13 mouse cellular contexts compared by ENCODE assay signal in genomic region chr11:58098366-58098720, GRCm38 (mm10). TPM values are rescaled to one million over a fixed set of nuclear protein-coding genes. Genes with fewer than 3 reads are reported as not detected.
DNase-seq lines count a peak whose midpoint lies in the region; ATAC-seq and TF ChIP-seq lines count a peak whose summit lies in the region.
"Not testable (repeated sequence)": the region's sequence is repeated elsewhere in the genome, so short reads cannot be mapped to it uniquely, and the experiment has no call there.
"Had no signal": no experiment of that assay in that cellular context is flagged by ENCODE, and none has a peak within 500 bp of the region (broad histone marks: within the 10 kb centered on the region; RNA-seq: fewer than 3 reads in every experiment).

No protein-coding gene starts in this region.

- peak overlapping the region; percentile 79 for H3K4me2 ChIP-seq in embryonic facial prominence, embryonic 12.5 days (replicated peaks)
- H3K4me2 ChIP-seq in heart, embryonic 13.5 days = peak overlapping the region; percentile 83
- H3K4me2 ChIP-seq in intestine, postnatal 0 days (replicated peaks; ENCODE audit: low read depth) = peak overlapping the region; percentile 74
- peak overlapping the region; percentile 78; the same call in 1 of the 2 replicates for H3K4me2 ChIP-seq in liver, embryonic 11.5 days

- not testable (repeated sequence) for H3K9me3 ChIP-seq in ES-Bruce4 (replicated peaks; ENCODE audit: control insufficient read depth, insufficient read depth, low read length, poor library complexity, severe bottlenecking); embryonic facial prominence, embryonic 12.5 days; heart, embryonic 13.5 days; intestine, postnatal 0 days (ENCODE audit: control insufficient read depth); liver, embryonic 11.5 days (ENCODE audit: control insufficient read depth, low read length)

- peak; percentile 35 for TF ChIP-seq CTCF in ES-Bruce4 (IDR thresholded peaks at IDR 0.05; ENCODE audit: low read depth, low read length)
- peak; percentile 65 for TF ChIP-seq CTCF in intestine, postnatal 0 days (IDR thresholded peaks at IDR 0.05; ENCODE audit: low read depth)

- TF ChIP-seq EP300 in ES-Bruce4 (IDR thresholded peaks at IDR 0.05; ENCODE audit: insufficient read depth, low read depth, low read length) = not testable (repeated sequence)

- not testable (repeated sequence) for H3K27ac ChIP-seq in ES-Bruce4 (ENCODE audit: insufficient read depth, low read length); embryonic facial prominence, embryonic 12.5 days; heart, embryonic 13.5 days (replicated peaks); intestine, postnatal 0 days (ENCODE audit: low read depth, low read length); liver, embryonic 11.5 days (ENCODE audit: low read depth, low read length)

- 58% methylated on average over 5 of the region's 5 CpGs for WGBS in embryonic facial prominence, embryonic 12.5 days
- WGBS in heart, embryonic 13.5 days = 62% methylated on average over 5 of the region's 5 CpGs
- 75% methylated on average over 5 of the region's 5 CpGs for WGBS in intestine, postnatal 0 days
- 62% methylated on average over 5 of the region's 5 CpGs for WGBS in liver, embryonic 11.5 days

- H3K27me3 ChIP-seq in ES-Bruce4 (ENCODE audit: control insufficient read depth, insufficient read depth, low read length, poor library complexity, severe bottlenecking); intestine, postnatal 0 days (replicated peaks; ENCODE audit: control insufficient read depth, insufficient read depth, low read length): not testable (repeated sequence)
- peaks cover 22% of the 10 kb centered on the region for H3K27me3 ChIP-seq in embryonic facial prominence, embryonic 12.5 days
- peaks cover 33% of the 10 kb centered on the region for H3K27me3 ChIP-seq in heart, embryonic 13.5 days (replicated peaks)
- peaks cover 21% of the 10 kb centered on the region for H3K27me3 ChIP-seq in liver, embryonic 11.5 days (replicated peaks; ENCODE audit: control insufficient read depth, insufficient read depth, low read length)

- not testable (repeated sequence) for DNase-seq in liver, embryonic 11.5 days (ENCODE audit: low spot score)
- DNase-seq in spleen, postnatal 36 days (ENCODE audit: low spot score in 2 of 2) = peak; percentile 22 to 31

- H3K4me3 ChIP-seq in ES-Bruce4 (ENCODE audit: low read depth, low read length); embryonic facial prominence, embryonic 12.5 days; intestine, postnatal 0 days (ENCODE audit: low read depth, low read length): not testable (repeated sequence)
- peak overlapping the region; percentile 54 for H3K4me3 ChIP-seq in heart, embryonic 13.5 days
- peak overlapping the region; percentile 53; the same call in 1 of the 2 replicates for H3K4me3 ChIP-seq in liver, embryonic 11.5 days (ENCODE audit: low read depth, low read length)

- ATAC-seq in embryonic facial prominence, embryonic 12.5 days (ENCODE audit: insufficient number of reproducible peaks, insufficient read depth, low FRiP score, low TSS enrichment); heart, embryonic 13.5 days (ENCODE audit: extremely low read depth, insufficient number of reproducible peaks, low FRiP score, low TSS enrichment); intestine, postnatal 0 days: not testable (repeated sequence)
- peak; percentile 11; the same call in 1 of the 2 replicates for ATAC-seq in liver, embryonic 11.5 days (replicated peaks; ENCODE audit: low FRiP score)
- ATAC-seq in megakaryocyte progenitor cell, adult 5-6 weeks (replicated peaks; ENCODE audit: poor library complexity) = peak; percentile 31; the same call in 1 of the 2 replicates

- TF ChIP-seq POLR2A in ES-Bruce4 (IDR thresholded peaks at IDR 0.05; ENCODE audit: insufficient read depth, low read length) = not testable (repeated sequence)

- not testable (repeated sequence) for H3K36me3 ChIP-seq in ES-Bruce4 (ENCODE audit: control insufficient read depth, insufficient read depth, low read length, poor library complexity, severe bottlenecking); embryonic facial prominence, embryonic 12.5 days; heart, embryonic 13.5 days; intestine, postnatal 0 days (ENCODE audit: control insufficient read depth, insufficient read depth); liver, embryonic 11.5 days (ENCODE audit: control insufficient read depth, insufficient read depth, low read length)

- H3K9ac ChIP-seq in ES-Bruce4 (ENCODE audit: low read depth, poor library complexity, severe bottlenecking); embryonic facial prominence, embryonic 12.5 days; heart, embryonic 13.5 days; intestine, postnatal 0 days (ENCODE audit: low read depth, low read length); liver, embryonic 11.5 days (ENCODE audit: low read depth, low read length): not testable (repeated sequence)

- H3K4me1 ChIP-seq in ES-Bruce4 (ENCODE audit: control insufficient read depth, insufficient read depth, low read length); intestine, postnatal 0 days (replicated peaks; ENCODE audit: control insufficient read depth, insufficient read depth, low read length); liver, embryonic 11.5 days (replicated peaks; ENCODE audit: control insufficient read depth, insufficient read depth, low read length): not testable (repeated sequence)
- H3K4me1 ChIP-seq in embryonic facial prominence, embryonic 12.5 days = peaks cover 10% of the 10 kb centered on the region
- peaks cover 14% of the 10 kb centered on the region for H3K4me1 ChIP-seq in heart, embryonic 13.5 days

RNA-seq across cellular contexts. Expression of gene Gm12248, which starts 5.4 kb away (rescaled TPM):
- not detected in 2 replicates for polyA plus RNA-seq in ES-Bruce4 (2011; ENCODE audit: insufficient read depth, insufficient read length, low read depth, missing spikeins)
- polyA plus RNA-seq in embryonic facial prominence, embryonic 12.5 days (2016; fragmentation: Nextera tagmentation; extraction: Ambion mirVana) = not detected in 2 replicates
- not detected in 2 replicates for polyA plus RNA-seq in heart, embryonic 13.5 days (2015; fragmentation: Nextera tagmentation; extraction: Ambion mirVana)
- not detected in 2 replicates for polyA plus RNA-seq in intestine, postnatal 0 days (2015; fragmentation: Nextera tagmentation; extraction: Ambion mirVana)
- polyA plus RNA-seq in liver, embryonic 11.5 days (2014; fragmentation: Nextera tagmentation; extraction: Ambion mirVana) = not detected in 2 replicates
- total RNA-seq in megakaryocyte progenitor cell, adult 5-6 weeks (2015) = not detected in 2 replicates
- total RNA-seq in megakaryocyte progenitor cell, adult 5-6 weeks (2017) = not detected in 2 replicates
- total RNA-seq: gastrocnemius, postnatal 14 days; heart, postnatal 25 days; layer of hippocampus, adult 8-10 months; left cerebral cortex, postnatal 14 days had no signal
- polyA plus RNA-seq: embryonic facial prominence, embryonic 10.5 days; forebrain, embryonic 15.5 days had no signal

RNA-seq across cellular contexts. Expression of gene Cnot8, which starts 5.6 kb away (rescaled TPM):
- 98.9 and 102 TPM in 2 replicates for polyA plus RNA-seq in ES-Bruce4 (2011; ENCODE audit: insufficient read depth, insufficient read length, low read depth, missing spikeins)
- polyA plus RNA-seq in embryonic facial prominence, embryonic 12.5 days (2016; fragmentation: Nextera tagmentation; extraction: Ambion mirVana) = 103 TPM in 2 replicates
- polyA plus RNA-seq in heart, embryonic 13.5 days (2015; fragmentation: Nextera tagmentation; extraction: Ambion mirVana) = 64.9 and 71.1 TPM in 2 replicates
- 43.2 and 46.2 TPM in 2 replicates for polyA plus RNA-seq in intestine, postnatal 0 days (2015; fragmentation: Nextera tagmentation; extraction: Ambion mirVana)
- 75.7 and 77.6 TPM in 2 replicates for polyA plus RNA-seq in liver, embryonic 11.5 days (2014; fragmentation: Nextera tagmentation; extraction: Ambion mirVana)
- 68.2 and 73.9 TPM in 2 replicates for total RNA-seq in megakaryocyte progenitor cell, adult 5-6 weeks (2015)
- total RNA-seq in megakaryocyte progenitor cell, adult 5-6 weeks (2017) = 113 and 114 TPM in 2 replicates
